ENCODE assay signal across 12 mouse cellular contexts in genomic region chr5:39733750-39734443, GRCm38 (mm10).
"Had no signal": no experiment of that assay in that cellular context is flagged by ENCODE, and none has a peak within 500 bp of the region (broad histone marks: within the 10 kb centered on the region; RNA-seq: fewer than 3 reads in every experiment).

No protein-coding gene starts in this region.

- H3K4me2 ChIP-seq: kidney, embryonic 15.5 days; limb, embryonic 15.5 days; liver, embryonic 13.5 days; lung, embryonic 15.5 days; midbrain, embryonic 13.5 days had no signal

- H3K4me1 ChIP-seq: kidney, embryonic 15.5 days; limb, embryonic 15.5 days; liver, embryonic 13.5 days; lung, embryonic 15.5 days; midbrain, embryonic 13.5 days had no signal

- H3K27ac ChIP-seq: kidney, embryonic 15.5 days; limb, embryonic 15.5 days; liver, embryonic 13.5 days; lung, embryonic 15.5 days; midbrain, embryonic 13.5 days had no signal

- DNase-seq: kidney, adult 2 months; kidney, postnatal 14 days; layer of hippocampus, postnatal 36 days; liver, embryonic 13.5 days; liver, postnatal 0 days; lung, postnatal 14 days; right cerebral cortex, postnatal 14 days; thymus, postnatal 36 days had no signal

- ATAC-seq: liver, postnatal 0 days; midbrain, embryonic 13.5 days had no signal

- H3K36me3 ChIP-seq: kidney, embryonic 15.5 days; limb, embryonic 15.5 days; liver, embryonic 13.5 days; lung, embryonic 15.5 days; midbrain, embryonic 13.5 days had no signal

- H3K9ac ChIP-seq: kidney, embryonic 15.5 days; limb, embryonic 15.5 days; liver, embryonic 13.5 days; liver, postnatal 0 days; lung, embryonic 15.5 days; midbrain, embryonic 13.5 days had no signal

- H3K27me3 ChIP-seq: kidney, embryonic 15.5 days; limb, embryonic 15.5 days; liver, embryonic 13.5 days; lung, embryonic 15.5 days; midbrain, embryonic 13.5 days had no signal

- H3K4me3 ChIP-seq: kidney, embryonic 15.5 days; limb, embryonic 15.5 days; liver, embryonic 13.5 days; lung, embryonic 15.5 days; midbrain, embryonic 13.5 days had no signal

- H3K9me3 ChIP-seq: kidney, embryonic 15.5 days; limb, embryonic 15.5 days; liver, embryonic 13.5 days; lung, embryonic 15.5 days; midbrain, embryonic 13.5 days had no signal
